Mouse (Mus musculus): Measurements from ENCODE around the gene Zfp595. TPM values are rescaled to one million over a fixed set of nuclear protein-coding genes. Genes with fewer than 3 reads are reported as not detected.
"Not testable (repeated sequence)": the region's sequence is repeated elsewhere in the genome, so short reads cannot be mapped to it uniquely, and the experiment has no call there.

Gene Zfp595
- polyA plus RNA-seq (2016; fragmentation: Nextera tagmentation; extraction: Ambion mirVana) = 2.5 and 2.9 TPM in 2 replicates

DNA sequence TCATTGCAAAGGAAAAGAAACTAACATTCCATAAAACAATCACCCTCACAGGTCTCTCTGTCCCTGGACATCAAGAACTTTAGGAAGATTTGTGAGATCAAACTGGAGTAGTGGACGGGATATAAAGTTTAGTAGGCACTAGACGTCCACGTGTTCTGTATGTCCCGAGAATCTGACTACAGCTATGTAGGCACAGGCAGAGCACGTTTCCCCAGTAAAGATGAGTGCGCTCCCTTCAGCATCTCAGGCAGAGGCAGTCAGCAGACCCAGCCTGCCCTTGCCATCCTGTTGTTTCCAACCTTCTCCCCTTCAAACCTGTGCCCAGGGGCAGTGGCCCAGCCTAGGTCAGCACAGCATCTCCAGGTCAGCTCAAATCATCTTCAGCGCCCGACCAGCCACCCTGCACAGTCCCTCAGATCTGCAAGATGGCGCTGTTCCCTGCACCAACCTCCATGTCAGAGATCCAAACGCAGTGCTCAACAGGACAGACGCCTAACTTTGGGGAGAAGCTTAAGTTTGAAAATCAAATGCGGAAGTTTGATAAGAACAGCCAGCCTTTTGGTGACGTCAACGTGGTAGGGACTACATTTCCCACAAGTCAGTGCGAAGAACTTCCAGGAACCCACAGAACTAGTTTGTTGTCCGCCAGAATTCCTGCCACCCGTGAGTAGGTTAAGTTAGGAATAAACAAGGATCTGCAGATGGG lies at the start of gene Zfp595:
TSS of gene Zfp595 (minus strand) at position 552 of the 706 bp plus-strand sequence.
- H3K4me1 ChIP-seq = no peaks in the 10 kb centered on the region
- 17% methylated on average over 17 of the region's 17 CpGs for WGBS
- peak within 1 kb of the TSS; percentile 41; the same call in 1 of the 2 replicates for H3K27ac ChIP-seq
- H3K4me3 ChIP-seq = peak within 1 kb of the TSS; percentile 56
- H3K9me3 ChIP-seq = no peaks in the 10 kb centered on the region
- H3K27me3 ChIP-seq = no peaks in the 10 kb centered on the region
- H3K4me2 ChIP-seq (replicated peaks) = peak within 1 kb of the TSS; percentile 68
- H3K36me3 ChIP-seq = no peaks in the 10 kb centered on the region
- peak within 1 kb of the TSS; percentile 61 for H3K9ac ChIP-seq
- peak; percentile 86 for ATAC-seq (ENCODE audit: insufficient number of reproducible peaks, insufficient read depth, low FRiP score, low TSS enrichment)

DNA sequence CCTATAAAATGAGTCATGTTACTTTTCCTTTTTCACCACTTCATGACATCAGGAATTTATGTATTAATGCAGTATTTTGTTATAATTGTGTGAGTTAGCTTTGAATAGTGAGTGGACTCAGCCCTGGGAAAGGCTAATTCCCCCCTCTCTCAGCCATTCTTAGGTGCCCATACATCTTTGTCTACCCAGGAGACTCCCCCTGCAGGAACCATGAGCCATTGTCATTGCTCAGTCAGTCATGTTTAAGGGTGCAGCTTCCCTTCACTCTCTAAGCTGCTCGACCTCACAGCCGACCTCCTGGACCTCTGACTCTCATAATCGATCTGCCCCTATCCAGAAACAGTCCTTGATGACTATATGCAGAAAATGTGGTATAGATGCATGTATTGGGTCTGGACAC lies 43.9 kb upstream of the Zfp595 start:
- not testable (repeated sequence) for H3K4me1 ChIP-seq

GRCm38 (mm10) chr13:67375050-67375911 lies 42.9 kb upstream of the Zfp595 start, which contains the start of the genes Gm28041 and Zfp456:
TSS of gene Gm28041 (minus strand) at chr13:67375733.
TSS of gene Zfp456 (minus strand) at chr13:67375810.
- ATAC-seq (ENCODE audit: insufficient number of reproducible peaks, insufficient read depth, low FRiP score, low TSS enrichment) = peak; percentile 96
- H3K36me3 ChIP-seq, H3K9ac ChIP-seq, H3K9me3 ChIP-seq, H3K27ac ChIP-seq, H3K27me3 ChIP-seq, H3K4me1 ChIP-seq: not testable (repeated sequence)
- H3K4me3 ChIP-seq = peak within 1 kb of the TSS; percentile 43
- WGBS = 16% methylated on average over 14 of the region's 15 CpGs
- peak within 1 kb of the TSS; percentile 54 for H3K4me2 ChIP-seq (replicated peaks)

More for the DNA sequence above, 43.9 kb upstream of the Zfp595 start:
- not testable (repeated sequence) for H3K9me3 ChIP-seq; ATAC-seq (ENCODE audit: insufficient number of reproducible peaks, insufficient read depth, low FRiP score, low TSS enrichment); H3K4me3 ChIP-seq; H3K27me3 ChIP-seq; H3K9ac ChIP-seq; H3K4me2 ChIP-seq (replicated peaks); H3K36me3 ChIP-seq; H3K27ac ChIP-seq
- 81% methylated on average over 3 of the region's 3 CpGs for WGBS

- Histone ChIP-seq H3K4me1 (no peaks in the 10 kb centered on the region), H3K4me3 (peak within 1 kb of the TSS; percentile 75), H3K36me3 (no peaks in the 10 kb centered on the region), H3K4me2 (replicated peaks) (peak within 1 kb of the TSS; percentile 71), H3K9me3 (no peaks in the 10 kb centered on the region), H3K9ac (peak within 1 kb of the TSS; percentile 59), H3K27ac (no peak within 1 kb of the TSS), H3K27me3 (no peaks in the 10 kb centered on the region)
- peak; percentile 87 for ATAC-seq (ENCODE audit: insufficient number of reproducible peaks, insufficient read depth, low FRiP score, low TSS enrichment)
- under 1% methylated on average over 15 of the region's 15 CpGs for WGBS
Observed at GRCm38 (mm10) chr13:67360131-67360744, 27.9 kb upstream of the Zfp595 start, which contains the start of the genes Gm28044 and Zfp953. TSS of gene Gm28044 (minus strand) at chr13:67360536. TSS of gene Zfp953 (minus strand) at chr13:67360605.

DNA sequence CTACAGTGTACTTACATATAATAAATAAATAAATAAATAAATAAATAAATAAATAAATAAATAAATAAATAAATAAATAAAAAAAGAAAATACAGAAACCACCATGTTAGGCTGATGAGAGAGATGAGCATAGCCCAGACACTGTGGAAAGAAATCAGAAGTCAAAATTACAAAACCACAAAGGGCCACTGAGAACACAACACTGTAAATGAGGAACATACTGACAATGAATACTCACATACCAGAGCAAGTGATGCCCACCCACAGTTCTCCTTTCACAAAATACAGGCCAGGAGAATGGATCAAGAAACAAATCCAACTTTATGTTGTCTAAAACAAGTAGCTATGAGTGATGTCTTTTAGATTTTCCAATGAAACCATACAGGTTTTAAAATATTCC lies 19.5 kb upstream of the Zfp595 start:
- no peaks in the 10 kb centered on the region for H3K4me1 ChIP-seq
- no peaks in the 10 kb centered on the region for H3K9me3 ChIP-seq
- H3K4me2 ChIP-seq (replicated peaks) = no peak overlapping the region
- no peak for ATAC-seq (ENCODE audit: insufficient number of reproducible peaks, insufficient read depth, low FRiP score, low TSS enrichment)
- H3K4me3 ChIP-seq = no peak overlapping the region
- no peak overlapping the region for H3K9ac ChIP-seq
- H3K36me3 ChIP-seq = no peaks in the 10 kb centered on the region
- H3K27ac ChIP-seq = no peak overlapping the region
- H3K27me3 ChIP-seq = no peaks in the 10 kb centered on the region

GRCm38 (mm10) chr13:67343422-67343821 lies 11.1 kb upstream of the Zfp595 start:
- Histone ChIP-seq H3K4me3 (no peak overlapping the region), H3K36me3 (0 out of 2 replicates have a peak, but pooled peaks cover 5% of the 10 kb centered on the region), H3K4me2 (replicated peaks) (no peak overlapping the region), H3K9ac (no peak overlapping the region), H3K27me3 (no peaks in the 10 kb centered on the region), H3K27ac (no peak overlapping the region), H3K9me3 (no peaks in the 10 kb centered on the region), H3K4me1 (no peaks in the 10 kb centered on the region)
- 89% methylated on average over 2 of the region's 2 CpGs for WGBS
- ATAC-seq (ENCODE audit: insufficient number of reproducible peaks, insufficient read depth, low FRiP score, low TSS enrichment) = no peak

DNA sequence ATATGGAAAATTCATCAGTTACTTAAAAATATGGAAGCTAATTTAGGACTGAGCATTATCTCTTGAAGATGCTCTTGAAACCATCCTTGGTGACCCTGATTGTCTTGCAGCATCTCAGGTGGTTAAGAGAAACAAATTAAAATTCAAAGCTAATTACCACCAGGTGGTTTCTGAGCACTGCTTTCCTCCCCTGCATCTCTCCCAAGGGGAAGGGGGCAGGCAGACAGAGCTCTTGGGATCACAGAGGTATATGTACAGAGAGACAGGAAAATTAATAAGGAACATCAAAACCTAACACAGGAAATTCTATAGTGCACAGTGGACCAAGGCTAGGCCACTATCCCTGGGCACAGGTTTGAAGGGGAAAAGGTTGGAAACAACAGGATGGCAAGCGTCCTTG lies 507 bp upstream of the Zfp595 start:
- 59% methylated on average over 1 of the region's 1 CpGs for WGBS
- peak overlapping the region; percentile 68 for H3K4me2 ChIP-seq (replicated peaks)
- no peaks in the 10 kb centered on the region for H3K4me1 ChIP-seq
- H3K9me3 ChIP-seq = no peaks in the 10 kb centered on the region
- H3K27me3 ChIP-seq = no peaks in the 10 kb centered on the region
- peak overlapping the region; percentile 61; the same call in 1 of the 2 replicates for H3K9ac ChIP-seq
- no peak for ATAC-seq (ENCODE audit: insufficient number of reproducible peaks, insufficient read depth, low FRiP score, low TSS enrichment)
- H3K36me3 ChIP-seq = no peaks in the 10 kb centered on the region
- H3K27ac ChIP-seq = 0 out of 2 replicates have a peak overlapping the region, but pooled peaks have one; percentile 41
- H3K4me3 ChIP-seq = peak overlapping the region; percentile 56

GRCm38 (mm10) chr13:67306718-67307117 lies 25.7 kb downstream of the Zfp595 start:
- Histone ChIP-seq H3K9me3 (no peaks in the 10 kb centered on the region), H3K27me3 (no peaks in the 10 kb centered on the region), H3K9ac (no peak overlapping the region; the same call in 1 of the 2 replicates), H3K4me3 (peak overlapping the region; percentile 72), H3K4me2 (replicated peaks) (peak overlapping the region; percentile 91), H3K4me1 (no peaks in the 10 kb centered on the region), H3K36me3 (no peaks in the 10 kb centered on the region), H3K27ac (no peak overlapping the region)
- peak; percentile 52; the same call in 1 of the 2 replicates for ATAC-seq (ENCODE audit: insufficient number of reproducible peaks, insufficient read depth, low FRiP score, low TSS enrichment)
- 33% methylated on average over 5 of the region's 5 CpGs for WGBS

GRCm38 (mm10) chr13:67305822-67306672 lies 26.3 kb downstream of the Zfp595 start, which contains the start of gene Zfp457:
TSS of gene Zfp457 (minus strand) at chr13:67306485.
- Histone ChIP-seq H3K27me3 (no peaks in the 10 kb centered on the region), H3K4me1 (no peaks in the 10 kb centered on the region), H3K36me3 (no peaks in the 10 kb centered on the region), H3K4me2 (replicated peaks) (peak within 1 kb of the TSS; percentile 91), H3K9me3 (no peaks in the 10 kb centered on the region), H3K4me3 (peak within 1 kb of the TSS; percentile 72), H3K9ac (peak within 1 kb of the TSS; percentile 84), H3K27ac (no peak within 1 kb of the TSS)
- WGBS = 12% methylated on average over 16 of the region's 16 CpGs
- ATAC-seq (ENCODE audit: insufficient number of reproducible peaks, insufficient read depth, low FRiP score, low TSS enrichment) = peak; percentile 98

DNA sequence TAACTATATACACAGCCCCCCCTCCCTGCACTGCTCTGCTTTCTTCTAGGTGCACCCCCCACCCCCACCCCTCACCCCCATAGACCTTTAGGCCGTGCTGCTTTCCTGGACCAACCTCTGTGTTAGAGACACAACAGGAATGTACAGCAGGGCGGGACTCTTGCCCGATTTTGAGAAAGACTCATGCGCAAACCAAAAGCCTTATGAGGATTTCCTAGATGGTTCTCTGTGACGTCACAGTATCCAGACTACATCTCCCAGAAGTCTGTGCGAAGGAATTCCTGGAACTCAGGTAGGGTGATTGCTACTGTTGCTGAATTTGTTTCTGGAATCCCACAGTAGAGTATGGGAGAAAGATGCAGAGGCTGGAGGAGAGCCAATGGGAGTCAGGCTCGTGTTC lies 54.1 kb downstream of the Zfp595 start, which contains the start of gene Zfp458:
TSS of gene Zfp458 (minus strand) at position 153 of the 400 bp plus-strand sequence.
- whole genome bisulfite sequencing = 42% methylated on average over 7 of the region's 7 CpGs
- Histone ChIP-seq H3K9ac (no peak within 1 kb of the TSS), H3K4me2 (replicated peaks) (0 out of 2 replicates have a peak within 1 kb of the TSS, but pooled peaks have one; percentile 5), H3K9me3 (no peaks in the 10 kb centered on the region), H3K4me1 (no peaks in the 10 kb centered on the region), H3K36me3 (no peaks in the 10 kb centered on the region), H3K27me3 (no peaks in the 10 kb centered on the region), H3K4me3 (no peak within 1 kb of the TSS), H3K27ac (no peak within 1 kb of the TSS)
- ATAC-seq (ENCODE audit: insufficient number of reproducible peaks, insufficient read depth, low FRiP score, low TSS enrichment) = 0 out of 2 replicates have a peak, but pooled peaks have one; percentile 28
